Mouse (Mus musculus) hindbrain, postnatal 0 days (tissue): Measurements from ENCODE around the gene Apbb1ip. TPM values are rescaled to one million over a fixed set of nuclear protein-coding genes. Genes with fewer than 3 reads are reported as not detected.
"Not testable (repeated sequence)": the region's sequence is repeated elsewhere in the genome, so short reads cannot be mapped to it uniquely, and the experiment has no call there.

ENCODE experiments used
- ATAC-seq: fragments of 200-750 bp; cut with Nextera tagmentation; 2 replicates; pipeline ENCODE4 v1.8.0; 2017; ENCODE audit warnings: mild to moderate bottlenecking, moderate TSS enrichment, moderate library complexity
- DNase-seq: peaks from one replicate; pipeline ENCODE4 v3.0.0-alpha.2; 2015; ENCODE audit warnings: low spot score
- H3K27ac ChIP-seq: fragments of 300-500 bp; sonication (generic); 2 replicates; pipeline ENCODE4 v1.5.1; 2014; ENCODE audit warnings: mild to moderate bottlenecking
- H3K27me3 ChIP-seq: fragments of 300-500 bp; sonication (generic); 2 replicates; pipeline ENCODE4 v1.6.1; 2014; ENCODE audit warnings: low read length, mixed read lengths; ENCODE audit not compliant: insufficient read depth
- H3K36me3 ChIP-seq: fragments of 300-500 bp; sonication (generic); 2 replicates; pipeline ENCODE4 v1.6.1; 2014; ENCODE audit warnings: low read length, mixed read lengths; ENCODE audit not compliant: insufficient read depth
- H3K4me1 ChIP-seq: fragments of 300-500 bp; sonication (generic); 2 replicates; pipeline ENCODE4 v1.6.1; 2014; ENCODE audit warnings: antibody characterized with exemption, low read length, mixed read lengths; ENCODE audit not compliant: insufficient read depth
- H3K4me2 ChIP-seq: fragments of 300-500 bp; sonication (generic); 2 replicates; pipeline ENCODE4 v1.6.1; 2014; ENCODE audit warnings: low read depth, mild to moderate bottlenecking, low read length, moderate library complexity, mixed read lengths
- H3K4me3 ChIP-seq: fragments of 300-500 bp; sonication (generic); 2 replicates; pipeline ENCODE4 v1.5.1; 2014; ENCODE audit warnings: low read length
- H3K9ac ChIP-seq: fragments of 300-500 bp; sonication (generic); replicated peaks from 2 replicates; pipeline ENCODE4 v1.6.1; 2014; ENCODE audit warnings: mild to moderate bottlenecking, low read length, moderate library complexity, mixed read lengths
- H3K9me3 ChIP-seq: fragments of 300-500 bp; sonication (generic); 2 replicates; pipeline ENCODE4 v1.6.1; 2016; ENCODE audit warnings: low read length, mixed read lengths
- CTCF ChIP-seq: IDR thresholded peaks from 2 replicates; pipeline ENCODE4 v1.5.1; 2016; ENCODE audit warnings: antibody characterized with exemption, control low read depth, low read depth
- WGBS: fragments of 180-500 bp; shearing (Covaris S2); extraction: QIAGEN DNeasy Blood & Tissue Kit; methylation state at CpG from one replicate; pipeline ENCODE4 v1.1.7; 2014; 5-methylcytosine and 5-hydroxymethylcytosine counted together
- polyA plus RNA-seq: library from polyadenylated mRNA; unstranded; fragments of >200 nt; fragmentation: Nextera tagmentation; extraction: Ambion mirVana; gene quantifications from 2 replicates; pipeline ENCODE4 v1.2.1, GENCODE M21; 2015
- total RNA-seq: library from RNA; depleted of rRNA; stranded (reverse); fragments of >200 nt; gene quantifications from 2 replicates; pipeline ENCODE4 v1.2.3, GENCODE M21; 2014

Gene Apbb1ip
- total and polyA plus RNA-seq, 2 experiments from 2014 or later, result 0.10 to 1.7 TPM

DNA sequence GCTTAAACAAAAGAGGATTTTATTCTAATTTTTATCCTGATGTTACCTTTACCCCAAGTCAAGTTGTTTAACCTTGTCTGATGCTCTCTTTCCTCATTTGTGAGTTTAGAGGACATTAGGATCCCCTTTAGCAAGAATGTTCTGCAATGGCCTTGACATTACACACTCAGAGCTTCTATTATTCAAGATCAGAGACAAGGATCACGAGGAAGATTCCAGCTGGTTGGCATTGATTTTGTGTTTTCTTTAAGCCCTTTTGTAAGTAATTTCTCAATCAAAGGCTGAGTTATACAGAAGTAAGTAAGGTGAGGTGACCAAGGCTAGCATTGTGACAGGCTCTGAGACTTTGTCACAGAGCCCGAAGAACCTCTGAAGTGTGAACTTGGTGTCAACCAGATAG, 88.3 kb downstream of the Apbb1ip start:
- H3K4me2 ChIP-seq, result no peak overlapping the region
- no peak for TF ChIP-seq CTCF
- 75% methylated on average over 2 of the region's 2 CpGs for WGBS
- no peak overlapping the region for H3K4me3 ChIP-seq
- H3K9me3 ChIP-seq, result no peaks in the 10 kb centered on the region
- no peaks in the 10 kb centered on the region for H3K27me3 ChIP-seq
- H3K9ac ChIP-seq, result no peak overlapping the region
- H3K36me3 ChIP-seq, result no peaks in the 10 kb centered on the region
- no peak overlapping the region for H3K27ac ChIP-seq
- DNase-seq (no peak), ATAC-seq (no peak)
- H3K4me1 ChIP-seq, result no peaks in the 10 kb centered on the region

GRCm38 (mm10) chr2:22864394-22865037, 90.6 kb downstream of the Apbb1ip start:
- DNase-seq (peak; percentile 79), ATAC-seq (peak; percentile 92)
- not testable (repeated sequence) for H3K27me3 ChIP-seq, H3K9me3 ChIP-seq, H3K4me1 ChIP-seq, H3K36me3 ChIP-seq, H3K4me2 ChIP-seq, H3K9ac ChIP-seq, H3K27ac ChIP-seq, H3K4me3 ChIP-seq
- TF ChIP-seq CTCF, result peak; percentile 90
- 2% methylated on average over 6 of the region's 6 CpGs for whole genome bisulfite sequencing

DNA sequence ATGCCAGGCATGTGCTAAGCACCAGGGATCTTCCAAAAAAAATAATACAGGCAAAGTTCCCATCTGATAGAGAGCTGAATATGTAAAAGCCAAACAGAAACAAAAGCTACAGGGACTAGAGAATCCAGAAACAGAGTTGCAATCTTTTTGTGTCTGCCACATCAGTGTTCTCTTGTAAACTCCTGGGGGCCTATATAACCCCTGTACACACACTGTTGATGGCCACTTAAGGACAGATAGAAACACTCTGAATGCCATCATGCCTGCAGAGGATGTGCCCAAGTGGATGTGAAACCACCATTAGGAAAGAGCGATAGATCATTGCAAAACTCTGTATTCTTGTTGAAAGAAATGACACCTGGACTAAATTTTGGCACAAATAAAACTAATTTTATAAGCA, 91.9 kb downstream of the Apbb1ip start:
- WGBS, result 91% methylated on average over 1 of the region's 1 CpGs

DNA sequence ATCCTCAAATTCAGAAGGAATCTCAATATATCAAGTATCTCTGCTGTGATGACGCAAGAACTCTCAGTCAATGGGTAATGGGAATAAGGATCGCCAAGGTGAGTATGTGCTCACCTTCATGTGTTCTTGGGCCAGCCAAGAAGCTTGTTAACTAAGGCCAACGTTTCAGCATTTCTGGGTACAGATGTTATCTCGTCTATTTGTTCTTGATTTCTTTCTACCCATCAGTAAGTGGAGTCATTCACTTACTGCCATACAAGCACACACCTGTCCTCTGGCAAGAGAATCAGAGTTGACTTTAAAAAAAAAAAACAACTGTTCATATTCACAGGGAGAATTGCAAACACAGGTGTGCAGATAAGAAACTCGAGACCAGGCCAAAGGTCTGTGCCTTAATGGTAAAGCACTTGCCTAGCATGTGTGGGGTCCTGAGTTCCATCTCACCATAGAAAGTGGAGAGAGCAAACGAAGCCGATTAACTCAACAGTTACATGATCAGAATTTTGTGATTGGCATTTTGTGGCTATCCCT, 93.1 kb downstream of the Apbb1ip start:
- Histone ChIP-seq H3K9ac (no peak overlapping the region), H3K36me3 (no peaks in the 10 kb centered on the region), H3K4me1 (no peaks in the 10 kb centered on the region), H3K27ac (no peak overlapping the region), H3K27me3 (no peaks in the 10 kb centered on the region), H3K4me2 (no peak overlapping the region), H3K9me3 (no peaks in the 10 kb centered on the region), H3K4me3 (no peak overlapping the region)
- WGBS, result 84% methylated on average over 7 of the region's 7 CpGs
- TF ChIP-seq CTCF, result no peak
- ATAC-seq (no peak), DNase-seq (no peak)

More for the DNA sequence above, 91.9 kb downstream of the Apbb1ip start:
- ATAC-seq (no peak), DNase-seq (no peak)
- Histone ChIP-seq H3K4me3 (no peak overlapping the region), H3K27ac (no peak overlapping the region), H3K4me1 (no peaks in the 10 kb centered on the region), H3K4me2 (no peak overlapping the region), H3K27me3 (no peaks in the 10 kb centered on the region), H3K36me3 (no peaks in the 10 kb centered on the region), H3K9ac (no peak overlapping the region), H3K9me3 (no peaks in the 10 kb centered on the region)
- no peak for TF ChIP-seq CTCF

- H3K9me3 ChIP-seq, result no peaks in the 10 kb centered on the region
- H3K9ac ChIP-seq, result no peak overlapping the region
- DNase-seq (no peak), ATAC-seq (no peak)
- no peaks in the 10 kb centered on the region for H3K36me3 ChIP-seq
- WGBS, result 95% methylated on average over 1 of the region's 1 CpGs
- no peak for TF ChIP-seq CTCF
- no peaks in the 10 kb centered on the region for H3K4me1 ChIP-seq
- no peak overlapping the region for H3K27ac ChIP-seq
- no peaks in the 10 kb centered on the region for H3K27me3 ChIP-seq
- no peak overlapping the region for H3K4me3 ChIP-seq
- H3K4me2 ChIP-seq, result no peak overlapping the region
Observed at GRCm38 (mm10) chr2:22873159-22873558, 99.3 kb downstream of the Apbb1ip start.

GRCm38 (mm10) chr2:22874628-22875027, 100.7 kb downstream of the Apbb1ip start:
- Histone ChIP-seq H3K4me1 (no peaks in the 10 kb centered on the region), H3K4me3 (no peak overlapping the region), H3K4me2 (no peak overlapping the region), H3K27me3 (no peaks in the 10 kb centered on the region), H3K36me3 (no peaks in the 10 kb centered on the region), H3K27ac (no peak overlapping the region), H3K9me3 (no peaks in the 10 kb centered on the region), H3K9ac (no peak overlapping the region)
- no peak for DNase-seq
- no peak for TF ChIP-seq CTCF
- 62% methylated on average over 10 of the region's 10 CpGs for WGBS
- ATAC-seq, result no peak

GRCm38 (mm10) chr2:22876614-22877013, 102.7 kb downstream of the Apbb1ip start:
- Histone ChIP-seq H3K4me2 (no peak overlapping the region), H3K9ac (no peak overlapping the region), H3K27me3 (no peaks in the 10 kb centered on the region), H3K36me3 (no peaks in the 10 kb centered on the region), H3K9me3 (no peaks in the 10 kb centered on the region), H3K4me3 (no peak overlapping the region), H3K4me1 (no peaks in the 10 kb centered on the region), H3K27ac (no peak overlapping the region)
- no peak for ATAC-seq
- 93% methylated on average over 3 of the region's 3 CpGs for WGBS
- DNase-seq, result no peak
- no peak for TF ChIP-seq CTCF
